Mouse (Mus musculus) adrenal gland, postnatal 14 days (tissue): ENCODE results near the gene Tmem170. TPM values are rescaled to one million over a fixed set of nuclear protein-coding genes. Genes with fewer than 3 reads are reported as not detected.

Experiments
- DNase-seq: peaks from one replicate; pipeline ENCODE4 v3.0.0; 2021; ENCODE audit warnings: mixed read lengths
- total RNA-seq: library from RNA; stranded (reverse); gene quantifications from 2 replicates; pipeline ENCODE4 v1.2.3, GENCODE M21; 2021

The Tmem170 gene
- total RNA-seq, 1 experiment from 2014 or later: 5.8 TPM

GRCm38 (mm10) chr8:111813818-111814217 lies 62.7 kb downstream of the Tmem170 start:
- DNase-seq: no peak

Other genes starting within 250 kb of the Tmem170 start
- 36.5 and 38.2 TPM in 2 replicates for gene Ldhd, start 246.4 kb downstream of the Tmem170 start, total RNA-seq
- 9.2 and 11.2 TPM in 2 replicates for gene Zfp1, start 233.3 kb downstream of the Tmem170 start, total RNA-seq
- gene Ctrb1, start 185.7 kb downstream of the Tmem170 start, total RNA-seq: 0.41 TPM in 1 of 2 replicates, not detected in the other
- gene Bcar1, start 132.9 kb downstream of the Tmem170 start, total RNA-seq: 59.6 and 67.1 TPM in 2 replicates
- gene Cfdp1, start 22.5 kb downstream of the Tmem170 start, total RNA-seq: 82.4 and 83.1 TPM in 2 replicates
- not detected in 2 replicates for gene Chst5, start 33.7 kb upstream of the Tmem170 start, total RNA-seq
- gene Tmem231, start 57.1 kb upstream of the Tmem170 start, total RNA-seq: 5.3 and 5.5 TPM in 2 replicates
- gene Gabarapl2, start 64.0 kb upstream of the Tmem170 start, total RNA-seq: 124 and 128 TPM in 2 replicates
- gene Adat1, start 115.6 kb upstream of the Tmem170 start, total RNA-seq: 3.1 and 4.1 TPM in 2 replicates
- gene Kars, start 134.6 kb upstream of the Tmem170 start, total RNA-seq: 108 and 120 TPM in 2 replicates
- 15.7 and 17.5 TPM in 2 replicates for gene Terf2ip, start 134.6 kb upstream of the Tmem170 start, total RNA-seq
- 0.23 TPM in 1 of 2 replicates, not detected in the other for gene Gm6793, start 138.3 kb upstream of the Tmem170 start, total RNA-seq